Mouse (Mus musculus): Measurements from ENCODE around the gene Ccdc51.

Ccdc51 gene

DNA sequence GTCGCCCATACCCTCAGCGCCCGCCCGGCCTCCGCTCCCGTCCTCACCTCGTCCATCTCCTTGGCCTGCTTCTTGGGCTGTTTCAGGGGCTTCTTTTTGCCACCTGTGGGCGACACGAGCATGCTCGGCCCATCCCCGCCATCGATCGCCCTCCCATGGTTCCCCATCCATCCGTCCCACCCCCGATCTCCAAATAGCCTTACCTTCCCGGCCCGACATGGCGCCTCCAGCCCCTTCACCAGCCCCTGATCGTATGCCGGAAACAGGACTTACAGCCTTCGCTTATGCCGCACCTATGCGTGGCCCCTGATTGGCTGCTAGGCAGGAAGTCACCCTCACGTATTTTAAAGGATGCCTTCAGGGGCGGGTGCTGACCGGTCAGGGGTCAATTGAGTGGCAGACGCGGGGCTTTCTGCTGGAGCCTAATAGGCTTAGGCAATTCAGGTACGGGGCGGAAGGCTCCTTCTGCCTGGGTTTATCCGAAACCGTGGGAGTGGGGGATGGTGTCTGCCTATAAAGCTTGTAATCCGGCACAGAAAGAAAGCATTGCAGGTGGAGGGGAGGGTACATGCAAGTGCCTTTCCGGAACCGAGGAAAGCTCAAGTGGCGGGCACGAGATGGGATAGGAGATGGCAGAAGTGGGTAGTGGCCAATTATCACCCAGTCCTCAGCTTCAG is at the start of gene Ccdc51, which contains the start of gene Tma7:
Gene Ccdc51, plus strand, starts transcription at position 370 of the 677 bp plus-strand sequence.
Gene Tma7, minus strand, starts transcription at position 464 of the 677 bp plus-strand sequence.
- peak; percentile 75 to 76 for DNase-seq

- peak; percentile 75 to 87 for DNase-seq
These were observed 44.0 kb upstream of the Ccdc51 start, which contains the start of gene Shisa5 for GRCm38 (mm10) chr9:109038086-109038895. Shisa5 (plus strand) TSS chr9:109038565.

GRCm38 (mm10) chr9:109038901-109039364 is 43.4 kb upstream of the Ccdc51 start:
- DNase-seq = peak in 1 of 2 experiments; percentile 34

- DNase-seq = no peak
These were observed 42.6 kb upstream of the Ccdc51 start for GRCm38 (mm10) chr9:109039681-109040080.

DNA sequence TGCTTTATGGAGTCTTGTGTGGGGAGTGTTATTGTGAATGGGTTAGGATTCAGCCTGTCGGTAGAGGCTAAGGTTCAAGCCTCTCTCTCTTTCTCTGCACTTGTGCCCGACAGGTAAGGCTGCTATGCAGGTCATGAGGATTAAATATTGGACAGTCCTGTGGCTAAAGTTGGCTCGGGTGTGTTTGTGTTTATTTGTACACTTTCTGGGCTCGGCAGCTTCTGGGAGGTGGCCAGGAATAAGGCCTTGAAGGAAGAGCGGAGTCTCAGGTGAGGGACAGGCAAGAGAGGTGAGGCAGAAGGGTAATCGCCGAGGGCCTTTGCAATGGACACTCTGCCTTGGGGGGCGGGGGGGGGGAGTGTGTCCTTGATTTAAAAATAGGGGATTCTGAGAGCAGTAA is 42.1 kb upstream of the Ccdc51 start:
- no peak for DNase-seq

DNA sequence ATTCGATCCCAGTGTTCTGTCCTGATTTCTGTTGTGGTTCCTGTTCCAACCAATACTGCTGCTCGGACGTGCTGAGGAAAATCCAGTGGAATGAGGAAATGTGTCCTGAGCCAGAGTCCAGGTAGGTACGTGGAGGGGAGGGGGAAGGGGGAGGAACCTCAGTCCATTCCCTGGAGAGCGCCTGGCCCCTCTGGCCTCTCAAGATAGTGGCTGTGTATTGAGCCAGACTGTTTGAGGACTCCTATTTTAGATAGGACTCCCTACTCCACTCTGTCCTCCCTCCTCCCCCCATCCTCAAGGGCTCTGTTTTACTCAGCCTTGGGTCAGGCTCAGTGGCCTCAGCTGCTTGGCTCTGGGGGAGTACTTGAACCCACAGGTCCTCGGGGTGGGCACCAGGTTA is 41.4 kb upstream of the Ccdc51 start:
- DNase-seq = no peak

DNA sequence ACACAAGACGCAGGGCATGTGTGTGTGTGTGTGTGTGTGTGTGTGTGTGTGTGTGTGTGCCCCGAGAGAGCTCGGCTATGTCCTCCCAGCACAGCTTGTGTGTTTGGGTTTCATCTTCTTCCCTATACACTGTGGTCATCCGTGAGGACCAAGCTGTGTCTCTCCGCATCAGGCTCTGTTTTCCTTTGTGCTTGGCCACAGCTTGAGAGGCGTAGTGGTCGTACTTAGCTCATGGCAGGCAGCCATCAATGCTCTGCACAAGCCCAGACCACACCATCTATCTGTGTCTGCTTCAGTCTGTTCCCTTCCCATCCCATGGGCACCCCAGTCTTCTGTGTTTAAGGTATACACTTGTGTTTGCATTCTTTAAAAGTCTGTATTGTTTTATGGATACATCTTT is 40.9 kb upstream of the Ccdc51 start:
- DNase-seq = no peak

DNA sequence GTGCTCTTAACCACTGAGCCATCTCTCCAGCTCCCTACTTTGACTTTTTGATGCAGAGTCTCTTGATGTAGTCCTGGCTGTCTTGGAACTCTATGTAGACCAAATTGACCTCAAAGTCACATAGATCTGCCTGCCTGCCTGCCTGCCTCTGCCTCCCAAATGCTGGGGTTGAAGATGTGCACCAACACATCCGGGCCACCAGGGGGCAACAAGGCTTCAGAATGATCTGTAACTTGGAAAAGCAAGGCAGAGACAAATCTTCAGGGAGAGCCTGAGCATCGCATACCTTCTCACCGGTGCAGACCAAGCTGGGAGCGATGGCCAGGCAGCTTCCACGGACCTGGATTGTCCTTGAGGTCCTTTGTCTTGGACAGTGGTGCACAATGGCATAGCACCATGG is 36.0 kb upstream of the Ccdc51 start:
- DNase-seq = peak; percentile 72 to 76

GRCm38 (mm10) chr9:109049316-109049715 is 33.0 kb upstream of the Ccdc51 start:
- DNase-seq = no peak

- DNase-seq = peak in 1 of 2 experiments; percentile 43
These were observed 32.2 kb upstream of the Ccdc51 start for GRCm38 (mm10) chr9:109049996-109050673.

DNA sequence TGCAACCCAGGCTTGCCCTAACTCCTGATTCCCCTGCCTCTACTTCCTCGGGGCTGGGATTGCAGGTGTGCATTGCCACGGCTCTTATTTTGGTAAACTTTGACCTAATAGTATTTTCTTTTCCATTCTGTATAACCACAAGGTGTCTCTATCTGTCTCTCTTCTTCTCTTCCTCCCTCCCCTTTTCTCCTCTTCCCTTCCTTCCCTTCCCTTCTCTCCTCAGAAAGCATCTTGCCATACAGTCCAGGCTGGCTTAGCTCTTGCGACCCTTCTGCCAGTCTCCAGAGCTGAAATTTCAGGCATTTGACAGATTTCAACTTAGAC is 31.7 kb upstream of the Ccdc51 start:
- peak in 1 of 2 experiments; percentile 34 for DNase-seq

GRCm38 (mm10) chr9:109051011-109051501 is 31.2 kb upstream of the Ccdc51 start:
- peak; percentile 54 to 63 for DNase-seq

DNA sequence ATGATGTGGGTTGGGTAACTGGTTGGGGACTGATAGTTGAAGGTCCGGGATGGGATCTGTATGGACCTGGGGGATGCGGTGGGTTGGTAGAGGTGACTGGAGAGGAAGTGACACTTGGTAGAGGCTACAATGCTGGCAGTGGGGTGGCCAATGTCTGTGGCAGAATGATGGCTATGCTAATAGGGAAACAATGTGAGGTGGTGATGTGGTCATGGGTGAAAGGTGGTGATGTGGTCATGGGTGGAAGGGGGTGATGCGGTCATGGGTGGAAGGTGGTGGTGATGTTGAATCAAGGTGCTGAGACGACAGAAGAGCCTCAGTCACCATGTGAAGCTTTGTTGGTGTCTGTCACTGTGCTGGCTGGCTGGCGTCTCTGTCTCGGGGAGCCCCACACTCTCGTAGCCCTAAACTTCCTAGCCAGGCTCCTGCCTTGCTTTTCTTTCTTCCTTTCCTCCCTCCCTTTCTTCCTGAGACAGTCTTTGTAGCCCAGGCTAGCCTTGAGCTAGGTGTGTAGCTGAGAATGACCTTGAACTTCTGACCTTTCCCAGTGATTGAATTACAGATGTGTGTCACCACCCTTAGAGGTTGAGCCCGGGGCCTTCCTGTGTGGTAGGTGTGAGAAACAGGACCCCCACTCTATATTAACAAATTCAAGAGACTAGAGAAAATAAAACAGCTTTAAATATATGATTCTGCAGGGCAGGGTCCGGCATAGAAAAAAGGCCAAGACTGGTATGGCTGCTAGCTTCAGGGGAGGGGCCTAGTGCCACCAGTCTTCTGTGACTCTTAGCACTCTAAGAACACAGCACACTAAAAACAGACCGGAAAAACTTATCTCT is 30.4 kb upstream of the Ccdc51 start:
- DNase-seq = peak; percentile 51 to 65

DNA sequence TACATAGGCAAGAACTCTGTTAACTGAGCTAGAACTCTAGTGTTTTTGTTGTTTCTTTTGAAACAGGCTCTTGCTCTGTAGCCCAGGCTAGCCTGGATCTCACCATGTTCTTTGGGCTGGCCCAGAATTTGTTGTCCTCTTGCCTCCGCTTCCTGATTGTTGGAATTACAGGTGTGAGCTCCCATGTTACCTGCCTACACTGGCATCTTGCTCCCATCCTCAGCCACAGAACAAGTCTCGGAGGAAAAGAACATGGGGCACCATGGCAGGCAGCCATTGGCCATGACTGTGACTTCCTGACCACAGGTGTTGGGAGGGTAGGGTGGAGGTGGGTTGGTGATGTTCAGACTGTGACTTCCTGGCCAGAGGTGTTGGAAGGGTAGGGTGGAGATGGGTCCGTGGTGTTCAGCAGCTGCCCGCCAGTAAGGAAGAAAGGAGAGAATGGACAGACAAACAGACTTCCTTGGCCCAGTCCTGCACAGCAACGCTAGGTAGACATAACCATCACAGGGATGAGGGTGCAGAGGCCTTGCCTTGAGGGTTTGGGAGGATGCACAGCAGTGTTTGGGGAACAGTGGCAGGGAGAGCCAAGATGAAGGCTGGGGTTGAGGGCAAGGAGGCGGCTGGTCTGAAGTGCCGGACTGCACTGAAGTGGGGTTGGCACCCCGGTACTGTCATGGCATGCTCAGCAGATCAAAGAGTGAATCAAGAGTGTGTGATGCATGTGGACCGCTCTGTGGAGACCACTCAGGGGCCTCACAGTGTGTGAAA is 29.6 kb upstream of the Ccdc51 start:
- peak; percentile 50 to 56 for DNase-seq

GRCm38 (mm10) chr9:109053366-109053765 is 28.9 kb upstream of the Ccdc51 start:
- DNase-seq = no peak

GRCm38 (mm10) chr9:109053851-109054250 is 28.4 kb upstream of the Ccdc51 start:
- no peak for DNase-seq

GRCm38 (mm10) chr9:109054712-109055111 is 27.6 kb upstream of the Ccdc51 start:
- peak; percentile 57 to 59 for DNase-seq

DNA sequence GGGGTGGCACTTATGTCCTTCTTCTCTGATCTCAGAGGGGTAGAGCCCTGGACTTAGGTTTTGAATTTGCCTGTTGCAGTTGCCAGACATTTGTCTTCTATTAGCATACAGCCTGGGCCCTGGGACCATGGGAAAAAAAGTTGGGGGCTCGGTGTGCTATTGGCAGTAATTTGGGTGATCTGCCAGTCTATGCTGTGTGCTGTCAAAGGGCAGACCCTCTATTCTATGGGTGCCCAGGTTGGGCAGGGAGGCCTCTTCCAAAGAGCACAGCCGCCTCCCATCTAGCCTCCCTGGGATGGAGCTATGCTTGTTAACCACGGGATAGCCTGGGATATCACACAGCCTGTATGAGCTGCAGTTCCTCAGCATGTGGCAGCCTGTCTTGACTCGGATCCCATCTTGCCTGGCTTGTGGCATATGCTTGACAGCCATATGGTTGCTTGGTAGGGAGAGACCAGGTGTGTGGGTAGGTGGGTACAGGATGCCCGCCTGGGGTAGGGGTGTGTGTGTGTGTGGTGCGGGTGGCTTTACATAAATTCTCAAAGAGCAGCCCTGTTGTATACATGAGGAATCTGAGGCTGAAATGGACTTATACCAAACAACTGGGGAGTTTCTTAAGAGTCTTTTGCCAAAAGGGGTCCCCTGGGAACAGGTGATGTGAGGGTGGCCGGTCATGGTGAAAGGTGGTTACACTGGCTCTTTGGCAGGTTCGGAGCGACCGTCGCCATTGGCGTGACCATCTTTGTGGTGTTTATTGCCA is 26.8 kb upstream of the Ccdc51 start:
- DNase-seq = no peak

- no peak for DNase-seq
These were observed 26.1 kb upstream of the Ccdc51 start for GRCm38 (mm10) chr9:109056081-109056690.

- no peak for DNase-seq
These were observed 25.4 kb upstream of the Ccdc51 start for GRCm38 (mm10) chr9:109056916-109057315.
